ENCODE assay signal across 10 mouse cellular contexts in genomic region chr3:133672742-133673447, GRCm38 (mm10).
DNase-seq lines count a peak whose midpoint lies in the region; ATAC-seq and TF ChIP-seq lines count a peak whose summit lies in the region.
"Had no signal": no experiment of that assay in that cellular context is flagged by ENCODE, and none has a peak within 500 bp of the region (broad histone marks: within the 10 kb centered on the region; RNA-seq: fewer than 3 reads in every experiment).

No protein-coding gene starts in this region.

- H3K27me3 ChIP-seq in embryonic facial prominence, embryonic 14.5 days (replicated peaks; ENCODE audit: control insufficient read depth, insufficient read depth, low read length): no peaks in the 10 kb centered on the region
- H3K27me3 ChIP-seq in embryonic facial prominence, embryonic 10.5 days (replicated peaks; ENCODE audit: low read depth, poor library complexity, severe bottlenecking): no peaks in the 10 kb centered on the region
- no peaks in the 10 kb centered on the region for H3K27me3 ChIP-seq in CH12.LX (replicated peaks)
- H3K27me3 ChIP-seq in forebrain, embryonic 14.5 days (replicated peaks; ENCODE audit: control insufficient read depth, insufficient read depth, low read length): no peaks in the 10 kb centered on the region
- H3K27me3 ChIP-seq in heart, postnatal 0 days (ENCODE audit: control insufficient read depth, insufficient read depth, low read length): no peaks in the 10 kb centered on the region
- H3K27me3 ChIP-seq in intestine, embryonic 16.5 days (replicated peaks; ENCODE audit: control insufficient read depth, insufficient read depth, low read length): no peaks in the 10 kb centered on the region
- H3K27me3 ChIP-seq: megakaryocyte, embryonic 14.5 days had no signal

- in situ Hi-C loops in CH12.LX (cut with MboI; ENCODE audit: low pct_ligation_motif_present, low pct_unique_long_range_greater_than_20kb, low sequenced_read_pairs): no loop called here

- DNase-seq in embryonic facial prominence, embryonic 14.5 days (ENCODE audit: low spot score): peak; percentile 41
- DNase-seq in embryonic facial prominence, embryonic 10.5 days (ENCODE audit: low spot score): no peak
- peak; percentile 37 for DNase-seq in CH12.LX (ENCODE audit: extremely low read depth)
- peak; percentile 72 for DNase-seq in forebrain, embryonic 14.5 days (ENCODE audit: low spot score)
- peak; percentile 76 for DNase-seq in heart, postnatal 0 days (ENCODE audit: low spot score)
- peak; percentile 53 for DNase-seq in right cerebral cortex, adult 18-20 months
- no peak for DNase-seq in thymus, postnatal 14 days

- no peaks in the 10 kb centered on the region for H3K36me3 ChIP-seq in embryonic facial prominence, embryonic 14.5 days (ENCODE audit: control insufficient read depth, insufficient read depth, low read length)
- no peaks in the 10 kb centered on the region for H3K36me3 ChIP-seq in embryonic facial prominence, embryonic 10.5 days (replicated peaks)
- no peaks in the 10 kb centered on the region for H3K36me3 ChIP-seq in CH12.LX (replicated peaks in 1 of 2; ENCODE audit: control insufficient read depth in 1 of 2, insufficient read depth in 1 of 2, low read length in 1 of 2)
- H3K36me3 ChIP-seq in forebrain, embryonic 14.5 days (ENCODE audit: control insufficient read depth, insufficient read depth, low read length): no peaks in the 10 kb centered on the region
- no peaks in the 10 kb centered on the region for H3K36me3 ChIP-seq in heart, postnatal 0 days (replicated peaks; ENCODE audit: control insufficient read depth, insufficient read depth, low read length)
- no peaks in the 10 kb centered on the region for H3K36me3 ChIP-seq in intestine, embryonic 16.5 days (ENCODE audit: control insufficient read depth, insufficient read depth, low read length)

- no peak overlapping the region; the same call in 1 of the 2 replicates for H3K27ac ChIP-seq in embryonic facial prominence, embryonic 14.5 days (replicated peaks; ENCODE audit: low read depth, low read length)
- H3K27ac ChIP-seq in embryonic facial prominence, embryonic 10.5 days (replicated peaks): no peak overlapping the region
- no peak overlapping the region for H3K27ac ChIP-seq in CH12.LX (ENCODE audit: insufficient read depth, low read depth)
- H3K27ac ChIP-seq in forebrain, embryonic 14.5 days (ENCODE audit: low read depth, low read length): peak overlapping the region; percentile 33; the same call in 1 of the 2 replicates
- H3K27ac ChIP-seq in heart, postnatal 0 days (ENCODE audit: low read depth): peak overlapping the region; percentile 78
- H3K27ac ChIP-seq in intestine, embryonic 16.5 days (ENCODE audit: low read length): no peak overlapping the region

- TF ChIP-seq CTCF in CH12.LX (conservative IDR thresholded peaks at IDR 0.05 in 1 of 2, IDR thresholded peaks at IDR 0.05 in 1 of 2; ENCODE audit: low read depth in 2 of 2, low read length in 2 of 2): peak; percentile 67 to 80
- peak; percentile 17; the same call in 1 of the 2 replicates for TF ChIP-seq CTCF in heart, postnatal 0 days (IDR thresholded peaks at IDR 0.05; ENCODE audit: low read depth)

- H3K4me1 ChIP-seq in embryonic facial prominence, embryonic 14.5 days (ENCODE audit: control insufficient read depth, insufficient read depth, low read length): no peaks in the 10 kb centered on the region
- H3K4me1 ChIP-seq in embryonic facial prominence, embryonic 10.5 days: no peaks in the 10 kb centered on the region
- peaks cover 8% of the 10 kb centered on the region in 2 experiments; a peak in 3 of 4 replicates for H3K4me1 ChIP-seq in CH12.LX (ENCODE audit: control insufficient read depth in 1 of 2, insufficient read depth in 2 of 2)
- H3K4me1 ChIP-seq in forebrain, embryonic 14.5 days (ENCODE audit: control insufficient read depth, insufficient read depth, low read length): no peaks in the 10 kb centered on the region
- no peaks in the 10 kb centered on the region for H3K4me1 ChIP-seq in heart, postnatal 0 days (ENCODE audit: control insufficient read depth, insufficient read depth)
- no peaks in the 10 kb centered on the region for H3K4me1 ChIP-seq in intestine, embryonic 16.5 days (ENCODE audit: control insufficient read depth, insufficient read depth, low read length)
- H3K4me1 ChIP-seq: megakaryocyte, embryonic 14.5 days had no signal

- ATAC-seq in embryonic facial prominence, embryonic 14.5 days (ENCODE audit: low read depth): peak; percentile 70; the same call in 1 of the 2 replicates
- peak; percentile 91 for ATAC-seq in forebrain, embryonic 14.5 days
- ATAC-seq in heart, postnatal 0 days (ENCODE audit: insufficient read depth, low read depth): peak; percentile 94
- no peak for ATAC-seq in intestine, embryonic 16.5 days

- dilution Hi-C loops in CH12.LX (cut with MboI; ENCODE audit: extremely low pct_ligation_motif_present, extremely low pct_unique_long_range_greater_than_20kb, low sequenced_read_pairs): no loop called here

- no peak overlapping the region for H3K4me2 ChIP-seq in embryonic facial prominence, embryonic 14.5 days (ENCODE audit: low read depth, low read length)
- H3K4me2 ChIP-seq in CH12.LX (ENCODE audit: insufficient read depth, low read depth, poor library complexity, severe bottlenecking): peak overlapping the region; percentile 70
- H3K4me2 ChIP-seq in forebrain, embryonic 14.5 days (ENCODE audit: low read length): no peak overlapping the region
- H3K4me2 ChIP-seq in heart, postnatal 0 days (ENCODE audit: low read depth, low read length): peak overlapping the region; percentile 21; the same call in 1 of the 2 replicates
- no peak overlapping the region for H3K4me2 ChIP-seq in intestine, embryonic 16.5 days (ENCODE audit: low read depth, low read length)

- peak; percentile 79 for TF ChIP-seq EP300 in CH12.LX (IDR thresholded peaks at IDR 0.05; ENCODE audit: low read length)
- TF ChIP-seq EP300 in heart, postnatal 0 days (IDR thresholded peaks at IDR 0.05; ENCODE audit: low read depth): no peak

- H3K4me3 ChIP-seq in embryonic facial prominence, embryonic 14.5 days (ENCODE audit: low read depth, low read length): no peak overlapping the region
- H3K4me3 ChIP-seq in embryonic facial prominence, embryonic 10.5 days: no peak overlapping the region
- H3K4me3 ChIP-seq in CH12.LX (replicated peaks in 1 of 3; ENCODE audit: low read depth in 2 of 3, low read length in 2 of 3, poor library complexity in 1 of 3): no peak overlapping the region
- H3K4me3 ChIP-seq in forebrain, embryonic 14.5 days (ENCODE audit: low read depth, low read length): no peak overlapping the region
- no peak overlapping the region for H3K4me3 ChIP-seq in heart, postnatal 0 days (ENCODE audit: low read depth, low read length)
- H3K4me3 ChIP-seq in intestine, embryonic 16.5 days (ENCODE audit: low read length): no peak overlapping the region
- H3K4me3 ChIP-seq: erythroblast, embryonic 14.5 days; megakaryocyte, embryonic 14.5 days had no signal

- TF ChIP-seq POLR2A in CH12.LX (IDR thresholded peaks at IDR 0.05; ENCODE audit: low read depth, low read length): no peak

- H3K9me3 ChIP-seq in embryonic facial prominence, embryonic 14.5 days (ENCODE audit: control insufficient read depth, low read length): no peaks in the 10 kb centered on the region
- H3K9me3 ChIP-seq in embryonic facial prominence, embryonic 10.5 days: no peaks in the 10 kb centered on the region
- no peaks in the 10 kb centered on the region for H3K9me3 ChIP-seq in CH12.LX (replicated peaks; ENCODE audit: low read length)
- no peaks in the 10 kb centered on the region for H3K9me3 ChIP-seq in forebrain, embryonic 14.5 days (replicated peaks; ENCODE audit: control insufficient read depth, low read length)
- H3K9me3 ChIP-seq in heart, postnatal 0 days (replicated peaks; ENCODE audit: control insufficient read depth, low read length): no peaks in the 10 kb centered on the region
- H3K9me3 ChIP-seq in intestine, embryonic 16.5 days (ENCODE audit: control insufficient read depth, low read length): no peaks in the 10 kb centered on the region
- H3K9me3 ChIP-seq: megakaryocyte, embryonic 14.5 days had no signal

- peak; percentile 80 for TF ChIP-seq RAD21 in CH12.LX (IDR thresholded peaks at IDR 0.05; ENCODE audit: low read depth, low read length)

- no peaks in the 10 kb centered on the region for H3K79me2 ChIP-seq in CH12.LX (replicated peaks; ENCODE audit: control insufficient read depth, extremely low read depth, insufficient read depth, poor library complexity, severe bottlenecking)

- WGBS in embryonic facial prominence, embryonic 14.5 days: 77% methylated on average over 10 of the region's 10 CpGs
- WGBS in embryonic facial prominence, embryonic 10.5 days: 91% methylated on average over 10 of the region's 10 CpGs
- WGBS in forebrain, embryonic 14.5 days: 63% methylated on average over 10 of the region's 10 CpGs
- WGBS in heart, postnatal 0 days: 24% methylated on average over 10 of the region's 10 CpGs
- 84% methylated on average over 10 of the region's 10 CpGs for WGBS in intestine, embryonic 16.5 days

- H3K9ac ChIP-seq in embryonic facial prominence, embryonic 14.5 days (ENCODE audit: low read depth, low read length): no peak overlapping the region
- H3K9ac ChIP-seq in CH12.LX (ENCODE audit: insufficient read depth, low read depth): peak overlapping the region; percentile 4
- no peak overlapping the region for H3K9ac ChIP-seq in forebrain, embryonic 14.5 days (ENCODE audit: low read length)
- no peak overlapping the region for H3K9ac ChIP-seq in heart, postnatal 0 days (replicated peaks; ENCODE audit: low read depth, low read length)
- H3K9ac ChIP-seq in intestine, embryonic 16.5 days (ENCODE audit: low read depth, low read length): no peak overlapping the region

TF ChIP-seq in CH12.LX, 34 proteins besides CTCF, POLR2A, EP300 and RAD21 (continues in another document):
- TF ChIP-seq TBP (conservative IDR thresholded peaks at IDR 0.05; ENCODE audit: low read depth, low read length) (0 out of 2 replicates have a peak, but pooled peaks have one; percentile 50), TCF12 (IDR thresholded peaks at IDR 0.05; ENCODE audit: low read depth, low read length) (peak; percentile 52; the same call in 1 of the 2 replicates), SMC3 (IDR thresholded peaks at IDR 0.05; ENCODE audit: low read depth, low read length) (peak; percentile 92), BHLHE40 (IDR thresholded peaks at IDR 0.05; ENCODE audit: low read depth, low read length) (peak; percentile 61), POLR2AphosphoS2 (IDR thresholded peaks at IDR 0.05; ENCODE audit: low read depth, low read length) (no peak), ZC3H11A (IDR thresholded peaks at IDR 0.05; ENCODE audit: low read depth, low read length) (peak; percentile 18; the same call in 1 of the 2 replicates), IRF4 (IDR thresholded peaks at IDR 0.05; ENCODE audit: low read depth, low read length) (no peak; the same call in none of the 2 replicates), MAX (IDR thresholded peaks at IDR 0.05; ENCODE audit: low read length) (peak; percentile 16; the same call in 1 of the 2 replicates), ZKSCAN1 (IDR thresholded peaks at IDR 0.05; ENCODE audit: borderline replicate concordance, low read depth, low read length) (no peak), JUND (conservative IDR thresholded peaks at IDR 0.05; ENCODE audit: low read depth, low read length) (peak; percentile 51), CHD2 (IDR thresholded peaks at IDR 0.05; ENCODE audit: low read length) (no peak), USF1 (IDR thresholded peaks at IDR 0.05; ENCODE audit: low read depth, low read length) (no peak)

Comparison
In these comparisons a context has a peak if more than half of its experiments do, and no peak if none do; other contexts are left out.
1. DNase-seq: peak in embryonic facial prominence, embryonic 14.5 days (single experiment), CH12.LX (single experiment), forebrain, embryonic 14.5 days (single experiment), heart, postnatal 0 days (single experiment) and right cerebral cortex, adult 18-20 months (single experiment); none in embryonic facial prominence, embryonic 10.5 days (single experiment) and thymus, postnatal 14 days (single experiment).
2. H3K27ac ChIP-seq: peak in forebrain, embryonic 14.5 days (single experiment) and heart, postnatal 0 days (single experiment); none in embryonic facial prominence, embryonic 14.5 days (single experiment), embryonic facial prominence, embryonic 10.5 days (single experiment), CH12.LX (single experiment) and intestine, embryonic 16.5 days (single experiment).
3. H3K4me2 ChIP-seq: peak in CH12.LX (single experiment) and heart, postnatal 0 days (single experiment); none in embryonic facial prominence, embryonic 14.5 days (single experiment), forebrain, embryonic 14.5 days (single experiment) and intestine, embryonic 16.5 days (single experiment).